Mouse (Mus musculus) right cerebral cortex, postnatal 14 days (tissue): ENCODE data around the gene Scn8a.
"Not testable (repeated sequence)": the region's sequence is repeated elsewhere in the genome, so short reads cannot be mapped to it uniquely, and the experiment has no call there.

ENCODE experiments used
- DNase-seq: peaks from one replicate; pipeline ENCODE4 v3.0.0; 2022

Scn8a gene

DNA sequence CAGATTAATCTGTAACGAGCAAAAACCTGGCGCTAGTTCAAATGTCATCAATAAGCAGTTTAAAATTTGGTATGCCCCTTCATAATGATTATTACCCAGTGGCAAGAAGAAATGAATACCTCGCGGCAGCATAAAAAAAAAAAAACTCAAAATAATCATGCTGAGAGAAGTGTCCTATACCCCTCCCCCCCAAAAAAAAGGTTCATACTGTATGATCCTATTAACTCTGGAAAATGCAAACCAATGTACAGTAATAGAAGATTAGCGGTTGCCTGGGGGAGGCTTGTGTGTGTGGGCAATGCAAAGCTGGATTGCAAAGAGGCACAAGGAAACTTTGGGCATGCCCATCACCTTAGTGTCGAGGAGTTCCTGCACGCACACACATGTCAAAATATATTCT is at the start of gene Scn8a:
Gene Scn8a, plus strand, starts transcription at position 301 of the 400 bp plus-strand sequence.
- DNase-seq, result no peak

DNA sequence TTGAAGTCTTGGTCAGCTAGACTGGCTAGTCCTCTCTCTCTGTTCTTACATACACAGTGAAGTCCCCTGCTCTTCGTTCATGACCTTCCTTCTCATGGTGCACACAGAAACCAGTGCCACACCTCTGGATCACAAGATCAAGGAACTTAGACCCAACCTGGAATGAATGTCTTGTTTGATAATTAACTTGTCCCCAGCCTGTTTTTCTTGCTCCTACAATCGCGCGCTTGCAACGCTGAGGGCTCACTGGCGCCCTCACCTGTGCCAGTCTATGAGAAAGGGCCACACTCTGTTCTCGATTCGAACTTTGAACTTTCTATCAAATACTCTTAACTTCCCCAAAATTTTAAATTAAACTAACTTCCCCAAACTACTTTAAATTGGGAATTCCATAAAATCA is 47.8 kb upstream of the Scn8a start:
- DNase-seq, result no peak

DNA sequence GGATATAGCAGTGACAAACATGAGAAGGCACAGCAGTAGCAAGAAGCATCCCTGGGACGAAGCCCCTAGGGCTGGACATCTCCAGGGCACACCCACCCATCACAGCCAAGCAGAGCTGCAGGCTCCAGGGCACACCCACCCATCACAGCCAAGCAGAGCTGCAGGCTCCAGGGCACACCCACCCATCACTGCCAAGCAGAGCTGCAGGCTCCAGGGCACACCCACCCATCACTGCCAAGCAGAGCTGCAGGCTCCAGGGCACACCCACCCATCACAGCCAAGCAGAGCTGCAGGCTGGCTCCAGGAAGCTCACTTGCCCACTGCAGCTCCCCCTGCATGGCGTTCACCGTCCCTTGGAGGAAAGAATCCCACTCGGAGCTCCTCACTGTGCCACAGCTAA is 47.3 kb upstream of the Scn8a start:
- not testable (repeated sequence) for DNase-seq

DNA sequence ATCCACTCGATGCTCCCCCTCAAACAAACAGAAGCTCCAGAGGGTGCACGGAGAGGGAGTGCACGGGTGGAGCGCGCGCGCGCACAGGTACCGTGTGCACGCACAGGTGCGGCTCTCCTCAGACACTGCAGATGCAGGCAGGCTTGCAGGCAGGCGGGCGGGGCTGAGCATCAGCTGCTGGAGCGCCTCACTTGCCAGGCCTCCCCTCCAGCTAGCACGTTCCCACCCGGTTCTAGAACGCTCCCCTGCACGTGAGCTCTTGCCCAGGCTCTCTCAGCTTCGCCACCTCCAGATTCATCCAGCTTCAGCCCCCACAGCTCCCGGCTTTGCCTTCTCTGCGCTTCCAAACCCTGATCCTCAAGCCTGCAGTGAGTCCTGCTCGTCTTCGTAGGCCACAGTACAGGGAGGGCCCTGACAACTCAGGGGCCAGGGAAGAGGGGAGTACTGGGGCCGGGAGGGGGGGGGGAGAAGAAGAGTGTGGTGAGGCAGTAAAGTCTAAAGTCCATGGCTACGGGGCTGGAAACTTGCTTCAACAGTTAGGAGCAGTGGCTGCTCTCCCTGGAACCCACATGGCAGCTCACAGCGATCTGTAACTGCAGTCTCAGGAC is 44.3 kb upstream of the Scn8a start:
- DNase-seq, result peak; percentile 70

DNA sequence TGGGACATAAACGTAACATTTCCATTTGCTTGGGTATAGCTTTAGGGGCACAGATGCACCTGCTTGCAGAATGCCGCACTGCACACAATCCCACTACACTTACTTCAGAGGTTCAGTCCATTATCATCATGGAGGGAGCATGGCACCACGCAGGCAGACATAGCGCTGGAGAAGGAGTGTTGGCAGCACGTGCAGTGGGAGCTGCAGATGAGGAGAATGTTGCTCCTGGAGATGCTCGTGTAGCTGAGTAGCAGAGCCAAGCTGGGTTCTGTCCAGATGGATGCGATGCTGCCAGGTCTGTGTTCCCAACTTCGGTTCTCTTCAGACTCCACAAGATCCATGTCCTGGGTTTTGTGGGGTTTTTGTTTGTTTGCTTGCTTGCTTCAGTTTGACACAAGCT is 43.6 kb upstream of the Scn8a start:
- peak; percentile 48 for DNase-seq

DNA sequence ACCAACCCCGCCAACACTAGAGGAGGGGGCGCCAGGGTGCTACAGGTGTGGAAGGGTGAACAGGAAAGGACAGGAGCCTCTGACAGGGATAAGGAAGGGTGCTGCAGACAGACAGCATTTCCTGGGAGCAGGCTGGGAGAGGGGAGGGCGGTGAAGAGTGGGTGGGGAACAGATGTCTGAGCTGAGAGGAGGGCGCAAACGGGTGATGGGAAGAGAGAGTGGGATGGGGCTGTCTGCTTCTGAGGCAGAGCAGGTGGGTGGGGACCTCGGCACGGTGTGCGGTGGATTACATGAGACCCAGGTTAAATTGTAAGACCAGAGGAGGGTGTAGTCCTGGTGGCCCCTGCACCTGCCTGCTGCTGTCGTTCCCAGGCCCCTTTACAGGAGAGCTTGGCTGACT is 39.9 kb upstream of the Scn8a start:
- DNase-seq, result peak; percentile 66

DNA sequence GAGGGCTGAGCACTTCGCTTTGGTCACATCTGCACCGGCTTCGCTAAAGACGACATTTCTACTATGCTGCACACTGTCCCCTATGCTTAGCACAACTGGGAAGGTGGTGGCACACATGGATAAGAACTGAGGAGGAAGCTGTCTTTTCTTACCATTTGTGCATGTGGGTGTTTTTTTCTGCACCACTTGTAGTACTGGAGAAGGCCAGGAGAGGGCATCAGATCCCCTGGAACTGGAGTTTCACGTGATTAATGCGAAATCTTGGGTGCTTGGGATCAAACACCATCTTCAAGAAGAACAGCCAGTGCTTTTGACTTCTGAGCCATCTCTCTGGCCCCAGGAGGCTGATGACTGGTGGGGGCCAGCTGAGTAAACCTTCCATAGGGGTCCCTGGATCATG is 39.0 kb upstream of the Scn8a start:
- DNase-seq, result no peak

DNA sequence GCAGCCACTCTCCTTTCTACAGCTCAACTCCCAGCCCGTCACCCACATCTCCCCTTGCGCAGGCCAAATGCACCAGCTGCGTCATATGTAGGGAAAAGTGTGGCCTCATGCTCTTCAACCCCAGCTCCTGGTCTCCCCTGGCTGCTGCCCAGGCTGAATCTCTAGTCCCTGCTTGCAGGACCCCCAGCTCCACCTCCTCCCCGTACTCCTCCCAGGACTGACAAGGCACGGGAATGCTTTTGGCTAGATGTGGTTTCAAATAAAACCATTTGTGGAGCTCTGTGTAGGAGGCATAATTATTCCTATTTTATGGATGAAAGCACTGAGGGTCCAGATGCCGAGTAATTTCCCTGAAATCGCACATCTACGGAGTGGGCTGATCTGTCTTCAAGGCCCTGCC is 37.5 kb upstream of the Scn8a start:
- no peak for DNase-seq

DNA sequence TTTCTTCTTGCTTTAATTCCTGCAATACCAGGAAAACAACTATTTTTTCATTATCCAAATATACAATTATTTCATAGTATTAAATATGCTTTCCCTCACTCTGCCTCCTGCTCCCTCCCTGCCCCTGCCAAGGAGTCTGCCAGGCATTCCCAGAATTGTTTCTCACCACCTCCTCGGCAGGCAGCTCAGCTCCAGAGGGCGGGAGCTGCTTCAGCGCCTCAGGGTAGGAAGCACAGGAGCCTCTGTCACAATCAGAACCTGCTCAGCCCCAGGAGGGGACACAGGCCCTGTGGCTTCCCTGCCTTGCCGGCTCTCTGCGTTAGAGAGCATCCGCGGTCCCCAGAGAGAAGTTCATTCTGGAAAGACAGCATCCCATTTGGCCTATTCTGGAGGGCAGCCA is 36.9 kb upstream of the Scn8a start:
- DNase-seq, result no peak

DNA sequence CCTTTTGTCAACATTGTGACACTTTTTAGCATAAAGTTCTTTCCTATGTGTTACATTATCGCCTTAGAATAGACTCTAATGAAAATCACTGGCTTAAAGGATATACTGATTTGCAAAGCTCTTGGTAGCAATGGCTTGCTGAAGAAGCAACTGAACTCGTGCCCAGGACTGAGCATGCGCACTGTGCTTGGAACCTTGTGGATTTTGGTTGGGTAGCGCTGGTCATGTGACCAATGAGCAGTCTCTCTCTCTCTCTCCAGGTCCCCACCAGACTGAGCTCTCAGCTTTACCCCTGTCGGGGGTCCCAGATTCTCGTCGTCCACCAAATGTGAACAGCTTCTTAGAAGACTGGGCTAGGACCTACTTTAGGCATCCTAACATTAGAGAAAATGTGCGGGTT is 32.9 kb upstream of the Scn8a start:
- DNase-seq, result no peak

DNA sequence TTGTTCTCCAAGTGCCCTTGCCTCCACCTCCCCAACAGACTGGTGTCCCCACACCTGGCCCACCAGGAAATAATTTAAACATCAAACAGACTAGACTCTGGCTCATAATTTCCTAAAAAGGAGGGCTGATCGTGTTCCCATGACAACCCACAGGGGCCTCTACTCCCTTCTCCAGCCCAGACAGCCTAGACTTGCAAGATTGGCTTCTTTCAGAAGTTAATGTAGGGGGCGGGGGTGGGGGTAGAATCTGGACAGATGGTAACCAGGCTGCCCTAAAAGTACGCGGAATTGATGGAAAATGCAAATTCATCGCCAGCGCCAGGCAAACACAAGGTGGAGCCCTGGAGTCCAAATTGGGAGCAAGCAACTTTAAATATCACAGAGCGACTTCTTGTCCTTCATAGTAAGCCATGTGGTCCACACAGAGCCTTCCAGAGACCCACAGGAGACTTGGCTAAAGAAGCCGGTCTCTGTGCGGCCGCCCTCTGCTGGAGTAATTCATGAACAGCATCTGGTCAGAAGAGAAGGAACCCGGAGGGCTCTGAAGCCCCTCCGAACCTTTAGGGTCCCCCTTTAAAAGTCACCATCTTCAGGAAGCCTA is 31.0 kb upstream of the Scn8a start:
- peak; percentile 59 for DNase-seq

DNA sequence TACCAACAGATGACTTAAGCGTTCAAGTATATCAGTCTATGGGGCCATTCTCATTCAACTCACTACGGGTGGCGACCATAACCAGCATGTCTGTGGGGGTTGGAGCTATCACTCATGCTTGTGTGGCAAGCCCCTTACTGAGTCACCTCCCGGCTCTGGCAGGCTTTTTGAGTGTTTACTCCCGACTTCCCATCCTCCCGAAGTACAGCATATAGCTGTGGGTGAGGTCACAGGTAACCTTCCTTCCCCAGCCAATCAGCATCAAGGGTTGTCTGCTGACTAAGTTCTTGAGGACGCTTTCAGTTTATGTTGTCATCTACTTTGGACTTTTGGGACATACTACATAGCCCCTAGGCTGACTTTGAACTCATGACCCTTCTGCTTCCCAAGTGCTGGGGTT is 25.3 kb upstream of the Scn8a start:
- no peak for DNase-seq

DNA sequence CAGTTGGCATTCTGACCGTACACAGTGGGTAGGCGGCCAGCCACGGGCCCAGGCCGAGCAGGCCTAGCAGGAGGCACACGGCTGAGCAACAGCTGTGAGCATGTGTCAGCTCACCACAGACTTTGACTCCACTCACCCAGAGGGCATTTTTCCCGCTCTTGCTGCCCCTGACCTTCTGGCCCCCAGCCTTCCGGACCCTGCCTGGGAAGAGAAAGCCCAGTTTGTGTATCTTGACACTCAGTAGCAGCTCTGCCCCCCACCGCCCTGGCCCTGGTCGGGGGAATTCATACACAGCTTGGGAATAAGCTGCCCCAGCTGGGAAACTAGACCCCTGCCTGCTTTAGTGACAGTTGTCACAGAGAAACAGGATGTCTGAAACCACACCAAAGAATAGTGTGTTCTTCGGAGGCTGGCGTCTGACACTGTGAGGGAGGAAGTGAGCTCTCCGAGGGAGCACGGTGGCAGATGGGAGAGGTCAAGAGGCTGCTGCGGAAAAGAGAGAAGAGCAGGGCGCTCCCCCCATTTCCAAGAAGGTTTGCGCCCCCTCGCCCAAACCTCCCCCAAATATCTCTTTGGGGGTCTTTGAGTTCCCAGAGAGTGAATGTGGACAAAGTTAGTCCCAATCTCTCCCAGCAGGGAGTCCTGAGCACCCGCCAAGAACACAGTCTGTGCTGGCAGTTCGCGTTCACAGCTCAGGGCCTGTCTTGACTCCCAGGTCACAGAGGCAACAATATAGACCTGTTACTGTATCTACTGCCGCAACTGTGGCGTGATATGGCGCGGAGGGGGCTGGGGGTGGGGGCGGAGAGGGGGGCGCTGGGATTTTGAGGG is 24.4 kb upstream of the Scn8a start:
- no peak for DNase-seq

DNA sequence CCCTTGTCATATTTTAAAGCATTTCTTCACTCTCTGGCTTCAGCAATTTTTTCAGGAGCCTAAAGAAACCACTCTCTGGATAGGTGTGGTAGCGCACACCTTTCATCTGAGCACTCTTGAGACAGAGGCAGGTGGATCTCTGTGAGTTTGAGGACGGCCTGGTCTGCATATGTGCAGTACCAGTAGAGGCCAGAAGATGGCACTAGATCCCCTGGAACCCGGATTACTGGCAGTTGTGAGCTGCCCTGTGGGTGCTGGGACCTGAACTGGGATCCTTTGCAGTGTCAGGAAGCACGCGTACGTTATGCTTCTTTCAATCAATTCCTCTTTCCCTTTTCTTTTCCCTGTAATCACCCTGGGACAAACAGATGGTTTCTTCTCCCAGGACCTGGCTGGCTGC is 22.5 kb upstream of the Scn8a start:
- no peak for DNase-seq

DNA sequence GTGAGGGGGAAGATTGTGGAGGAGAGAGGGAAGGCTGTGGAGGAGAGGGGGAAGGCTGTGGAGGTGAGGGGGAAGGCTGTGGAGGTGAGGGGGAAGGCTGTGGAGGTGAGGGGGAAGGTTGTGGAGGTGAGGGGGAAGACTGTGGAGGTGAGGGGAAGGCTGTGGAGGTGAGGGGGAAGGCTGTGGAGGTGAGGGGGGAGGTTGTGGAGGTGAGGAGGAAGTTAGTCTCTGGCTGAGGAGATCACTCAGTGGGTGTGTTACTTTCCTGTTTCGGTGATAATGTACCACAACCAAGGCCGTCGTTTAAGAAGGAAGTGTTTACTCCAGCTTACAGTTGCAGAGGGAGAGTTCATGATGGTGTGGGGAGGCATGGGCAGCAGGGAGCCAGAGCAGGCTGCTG is 12.1 kb upstream of the Scn8a start:
- no peak for DNase-seq

DNA sequence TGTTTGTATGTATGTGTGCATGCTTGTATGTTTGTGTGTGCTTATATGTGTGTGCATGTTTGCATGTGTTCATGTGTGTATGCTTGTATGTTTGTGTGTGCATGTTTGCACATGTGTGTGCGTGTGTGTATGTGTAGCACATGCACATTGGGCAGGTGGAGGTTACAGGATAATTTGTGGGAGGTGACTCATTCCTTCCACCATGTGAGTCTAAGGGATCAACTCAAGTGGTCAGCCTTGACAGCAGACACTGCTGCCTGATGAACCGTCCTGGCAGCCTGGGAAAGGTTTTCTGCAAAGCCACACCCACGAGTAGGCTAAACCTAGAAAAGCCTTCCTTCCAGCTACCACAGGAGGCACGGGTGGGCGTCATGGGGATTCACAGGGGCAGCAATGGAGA is 8.8 kb upstream of the Scn8a start:
- no peak for DNase-seq

DNA sequence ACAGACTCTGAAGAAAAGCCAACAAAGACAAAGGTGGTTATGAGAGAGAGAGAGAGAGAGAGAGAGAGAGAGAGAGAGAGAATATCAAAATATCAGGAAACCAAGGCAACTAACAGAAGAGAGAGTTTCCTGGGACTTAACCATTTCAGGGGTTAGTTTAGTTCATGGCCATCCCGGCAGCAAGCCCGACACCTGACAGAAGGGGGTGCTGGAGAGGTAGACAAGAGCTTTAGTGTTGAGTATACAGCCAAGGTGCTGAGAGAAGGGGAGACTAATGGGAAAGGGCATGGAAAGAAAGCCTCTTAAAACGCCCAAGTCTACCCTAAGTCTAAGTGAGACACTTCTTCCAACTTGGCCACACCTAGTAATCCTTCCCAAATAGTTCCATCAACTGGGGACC is 4.1 kb upstream of the Scn8a start:
- no peak for DNase-seq

DNA sequence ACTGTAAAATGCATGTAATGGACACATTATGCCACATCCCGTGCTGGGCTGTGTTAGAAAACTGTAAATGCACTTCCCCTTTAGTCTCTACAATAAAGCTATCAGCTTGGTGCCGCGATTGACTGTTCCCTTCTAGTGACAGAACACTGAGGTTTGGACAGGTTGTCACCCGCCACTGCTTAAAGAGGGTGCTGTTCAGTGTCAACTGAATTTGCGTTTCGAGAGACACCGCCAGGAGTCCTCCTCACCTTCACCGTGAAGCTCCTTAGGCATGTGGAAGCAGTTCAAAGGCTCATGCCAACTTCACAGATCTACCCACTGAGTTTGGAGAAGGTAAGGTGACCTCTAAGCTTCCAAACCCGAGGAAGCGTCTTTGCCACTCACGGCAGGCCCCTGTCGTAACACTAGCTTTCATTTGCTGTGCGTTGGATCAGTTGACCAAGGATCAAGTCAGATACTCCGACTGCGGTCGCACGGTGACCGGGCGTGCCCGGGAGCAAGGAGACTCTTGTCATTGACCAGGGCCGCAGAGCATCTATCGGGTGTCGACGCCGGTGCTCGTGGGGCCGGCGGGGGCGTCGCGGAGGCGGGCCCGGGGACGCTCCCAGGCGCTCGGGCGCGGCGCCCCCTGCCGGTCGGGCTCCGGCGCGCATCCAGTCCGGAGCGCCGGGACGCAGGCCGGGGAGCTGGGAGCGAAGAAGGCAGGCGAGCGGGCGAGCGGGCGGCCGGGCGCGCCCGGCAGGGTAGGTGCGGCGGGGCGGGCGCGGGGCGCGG is 530 bp downstream of the Scn8a start:
- peak; percentile 74 for DNase-seq

DNA sequence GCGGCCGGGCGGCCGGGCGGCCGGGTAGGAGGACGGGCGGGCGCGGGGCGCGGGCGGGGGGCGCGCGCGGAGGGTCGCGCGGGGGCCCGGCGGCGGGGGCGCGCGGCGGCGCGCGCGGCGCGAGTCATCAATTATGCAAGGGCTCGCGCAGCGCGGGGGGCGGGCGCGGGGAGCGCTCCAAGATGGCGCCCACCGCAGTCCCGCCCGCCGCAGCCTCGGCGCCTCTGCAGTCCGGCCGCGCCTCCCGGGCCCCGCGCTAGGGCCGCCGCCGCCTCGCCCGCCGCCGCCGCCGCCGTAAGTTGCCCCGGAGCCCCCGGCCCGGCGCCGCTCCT is 1.1 kb downstream of the Scn8a start:
- DNase-seq, result peak; percentile 80

DNA sequence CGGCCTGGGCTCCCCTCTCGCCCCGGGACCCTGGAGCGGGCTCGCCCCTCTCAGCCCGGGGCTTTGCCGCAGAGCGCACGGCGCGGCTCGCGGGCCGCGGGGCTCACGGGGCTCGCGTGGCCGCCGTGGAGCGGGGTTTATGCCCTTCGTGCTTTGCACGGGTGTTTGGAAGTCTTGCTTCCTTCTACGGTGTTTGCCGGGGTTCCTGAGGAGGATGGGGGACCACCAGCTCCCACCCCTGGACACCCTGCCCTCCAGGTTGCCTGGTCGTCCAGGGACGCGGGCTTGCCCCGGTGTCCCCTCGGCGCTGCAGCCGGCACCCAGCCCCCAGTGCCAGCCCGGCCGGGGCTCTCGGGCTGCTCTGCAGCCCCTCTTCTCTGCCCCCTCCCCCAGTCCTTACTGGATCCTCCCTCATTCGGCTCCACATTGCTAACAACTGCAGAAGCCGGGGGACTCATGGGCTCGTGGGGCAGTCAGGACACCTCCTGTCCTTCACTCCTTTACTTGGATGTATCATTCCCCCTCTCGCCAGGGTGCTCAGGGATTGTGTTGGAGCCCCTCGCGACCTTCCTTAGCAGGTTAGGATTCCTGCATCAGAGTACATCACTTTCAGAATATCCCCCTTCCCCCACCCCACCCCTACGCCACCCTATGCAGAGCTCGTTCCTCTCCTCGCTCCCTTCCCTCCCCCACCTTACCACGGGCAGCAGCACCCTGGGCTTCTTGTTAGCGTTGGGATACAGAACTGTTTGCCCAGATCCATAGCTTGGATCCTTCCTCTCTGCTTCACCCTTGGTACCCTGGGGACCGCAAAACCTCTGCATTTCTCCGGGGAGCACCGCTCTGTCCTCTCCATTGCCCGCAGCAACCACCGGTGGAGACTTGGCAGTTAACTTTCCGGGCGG is 1.7 kb downstream of the Scn8a start:
- peak; percentile 35 for DNase-seq

DNA sequence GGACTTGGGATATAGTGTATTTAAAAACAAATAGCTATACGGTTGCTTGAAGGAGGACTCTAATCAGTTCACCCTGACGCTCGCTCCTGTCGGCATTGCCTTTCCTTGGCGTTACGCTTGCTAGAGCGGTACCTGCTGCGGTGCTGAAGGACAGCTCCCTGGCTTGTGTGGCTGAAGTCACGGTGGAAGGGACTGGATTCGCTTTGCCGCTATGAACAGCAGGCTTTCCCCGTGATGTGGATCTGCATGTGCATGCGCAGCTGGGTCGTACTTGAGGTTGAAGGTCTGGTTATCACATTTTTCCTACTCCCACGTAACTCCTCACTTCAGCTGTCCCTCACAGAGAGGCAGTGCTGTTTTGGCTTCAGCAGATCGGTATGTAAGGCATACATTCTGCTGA is 3.5 kb downstream of the Scn8a start:
- DNase-seq, result peak; percentile 57

DNA sequence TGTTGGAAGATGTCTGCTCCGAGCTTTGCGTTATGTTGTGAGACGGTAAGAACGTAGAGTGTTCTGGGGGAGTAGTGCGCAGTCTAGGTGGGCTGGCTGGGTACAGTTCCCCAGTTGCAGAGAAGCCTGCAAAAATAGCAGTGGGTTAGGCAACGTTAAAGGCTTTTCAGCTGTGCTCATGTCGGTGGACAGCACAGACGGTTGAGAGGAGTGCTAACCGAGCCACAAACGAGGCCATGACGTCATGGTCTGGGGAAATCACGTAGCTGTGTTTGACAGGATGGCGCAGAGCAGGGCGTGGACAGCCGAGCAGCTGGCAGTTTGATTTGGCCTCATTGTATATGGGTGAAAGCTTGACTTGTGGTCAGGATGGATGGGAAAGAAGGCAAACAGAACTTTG is 9.4 kb downstream of the Scn8a start:
- no peak for DNase-seq

DNA sequence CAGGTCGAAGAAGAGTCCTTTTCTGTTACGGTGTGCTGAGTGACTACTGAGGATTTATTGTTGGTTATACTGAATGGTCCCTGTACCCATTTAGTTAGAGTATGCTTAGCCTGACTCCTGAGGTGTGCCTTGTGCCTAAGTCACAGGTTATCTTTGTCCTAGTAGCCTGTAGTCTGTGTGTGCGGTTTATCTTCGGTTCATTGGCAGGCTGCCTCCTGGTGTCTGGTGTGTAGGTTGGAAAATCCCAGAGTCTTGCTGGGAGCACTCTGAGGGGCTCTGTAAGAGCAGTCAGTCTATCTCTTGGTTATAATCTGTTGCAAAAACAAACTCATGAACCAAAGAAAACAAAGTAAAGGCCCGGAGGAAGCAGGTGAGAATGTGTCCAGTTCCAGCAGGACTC is 11.7 kb downstream of the Scn8a start:
- no peak for DNase-seq
